Mouse (Mus musculus): ENCODE measurements around the gene 1700012B07Rik. TPM values are rescaled to one million over a fixed set of nuclear protein-coding genes. Genes with fewer than 3 reads are reported as not detected.

Gene 1700012B07Rik
- total RNA-seq (2023), result not detected in 4 replicates

GRCm38 (mm10) chr11:109827946-109828345 is at the start of gene 1700012B07Rik:
1700012B07Rik (minus strand) TSS chr11:109828046.

Other genes with a start within 250 kb of the 1700012B07Rik start
- gene Wipi1, start 216.1 kb downstream of the 1700012B07Rik start, total RNA-seq (2023), result 1.4 to 2.5 TPM (median 2.1 TPM) in 4 replicates
- 297 to 308 TPM (median 302 TPM) in 4 replicates for gene Prkar1a, start 178.6 kb downstream of the 1700012B07Rik start, total RNA-seq (2023)
- gene Fam20a, start 105.8 kb downstream of the 1700012B07Rik start, total RNA-seq (2023), result not detected in 4 replicates
- 0.16 to 0.40 TPM (median 0.32 TPM) in 4 replicates for gene Abca8b, start 167.8 kb upstream of the 1700012B07Rik start, total RNA-seq (2023)

Data from B cell, adult 62 days (primary cell).